Mouse (Mus musculus) embryo, embryonic 10.5 days (tissue): ENCODE results near the gene Ppard.
"Not testable (repeated sequence)": the region's sequence is repeated elsewhere in the genome, so short reads cannot be mapped to it uniquely, and the experiment has no call there.

Source experiments
- DNase-seq: peaks from one replicate; pipeline ENCODE4 v3.0.0-alpha.2; 2015; ENCODE audit warnings: low spot score

The Ppard gene

GRCm38 (mm10) chr17:28232475-28233060 is at the start of gene Ppard:
TSS of gene Ppard (plus strand) at chr17:28232700.
- peak; percentile 99 for DNase-seq

GRCm38 (mm10) chr17:28184971-28185638 is 47.4 kb upstream of the Ppard start:
- no peak for DNase-seq

DNA sequence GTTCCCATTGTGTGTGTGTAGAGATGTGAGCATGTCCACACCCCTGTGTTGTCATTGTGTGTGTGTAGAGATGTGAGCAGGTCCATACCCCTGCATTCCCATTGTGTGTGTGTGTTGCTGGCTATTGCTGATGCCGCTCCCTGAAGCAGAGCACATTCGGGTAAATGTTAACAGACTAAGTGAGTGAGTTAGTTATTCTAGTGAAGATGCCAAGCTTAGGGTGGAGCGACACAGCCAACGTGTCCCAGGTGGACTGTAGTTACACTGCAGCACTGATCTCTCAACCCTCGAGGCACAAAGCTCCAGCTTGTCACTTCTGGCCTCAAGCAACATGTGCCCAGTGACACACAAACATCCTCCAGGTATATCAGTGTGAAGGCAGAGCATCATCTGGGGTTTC is 44.2 kb upstream of the Ppard start:
- no peak for DNase-seq

- DNase-seq: no peak
Observed at GRCm38 (mm10) chr17:28192754-28193153, 39.7 kb upstream of the Ppard start.

- no peak for DNase-seq
Observed at GRCm38 (mm10) chr17:28193559-28193958, 38.9 kb upstream of the Ppard start.

- no peak for DNase-seq
Observed at GRCm38 (mm10) chr17:28195033-28195432, 37.5 kb upstream of the Ppard start.

GRCm38 (mm10) chr17:28197646-28198045 is 34.9 kb upstream of the Ppard start:
- no peak for DNase-seq

DNA sequence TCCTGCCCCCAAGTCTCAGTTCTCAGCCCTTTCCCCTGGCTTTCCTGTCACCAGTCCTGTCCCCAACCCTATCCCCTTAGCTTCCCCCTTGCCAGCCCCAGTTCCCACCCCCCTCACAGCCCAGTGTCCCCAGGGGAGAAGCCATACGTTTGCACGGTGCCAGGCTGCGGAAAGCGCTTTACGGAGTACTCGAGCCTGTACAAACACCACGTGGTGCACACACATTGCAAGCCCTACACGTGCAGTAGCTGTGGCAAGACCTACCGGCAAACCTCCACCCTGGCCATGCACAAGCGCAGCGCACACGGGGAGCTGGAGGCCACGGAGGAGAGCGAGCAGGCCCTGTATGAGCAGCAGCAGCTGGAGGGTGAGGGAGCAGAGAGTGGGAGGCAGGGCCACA is 30.5 kb upstream of the Ppard start:
- no peak for DNase-seq

- peak; percentile 76 for DNase-seq
Observed at GRCm38 (mm10) chr17:28204052-28204720, 28.3 kb upstream of the Ppard start.

DNA sequence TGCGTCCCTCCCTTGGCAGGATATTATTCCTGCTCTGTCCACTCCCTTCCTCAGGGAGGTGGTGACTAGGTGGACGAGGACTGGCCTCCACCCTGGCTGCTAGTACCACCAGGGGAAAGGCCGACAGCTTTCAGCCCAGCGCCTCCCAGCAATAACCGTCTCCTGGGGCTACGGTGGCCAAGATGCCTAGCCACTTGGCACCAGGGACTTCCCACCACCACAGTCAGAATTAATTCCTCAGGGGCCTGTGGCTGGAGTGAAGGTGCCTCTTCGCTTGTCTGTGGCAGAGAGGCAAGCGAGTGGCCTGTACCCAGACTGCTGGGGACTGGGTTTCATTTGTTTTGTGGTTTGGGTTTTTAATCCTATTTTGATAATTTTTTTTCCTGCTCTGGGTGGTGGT is 27.1 kb upstream of the Ppard start:
- DNase-seq: no peak

DNA sequence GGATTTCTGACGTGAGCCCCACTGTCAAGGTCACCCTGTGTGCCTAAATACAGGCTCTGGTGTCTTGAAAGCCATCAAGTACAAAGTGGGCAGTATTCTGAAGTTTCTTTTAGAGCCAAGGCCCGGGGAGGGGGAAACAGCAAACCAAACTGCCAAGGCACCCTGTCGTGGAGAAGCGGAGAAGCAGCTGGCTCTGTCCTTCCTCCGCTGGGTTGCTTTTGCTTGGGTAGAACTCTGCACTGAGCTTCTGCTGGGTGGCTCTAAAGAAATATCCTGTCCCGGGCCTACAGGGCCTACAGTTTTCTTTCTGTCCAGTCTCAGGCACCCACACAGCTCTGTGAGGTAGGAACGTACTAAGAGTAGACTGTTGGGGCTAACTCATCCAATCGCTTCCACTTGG is 25.4 kb upstream of the Ppard start:
- no peak for DNase-seq

DNA sequence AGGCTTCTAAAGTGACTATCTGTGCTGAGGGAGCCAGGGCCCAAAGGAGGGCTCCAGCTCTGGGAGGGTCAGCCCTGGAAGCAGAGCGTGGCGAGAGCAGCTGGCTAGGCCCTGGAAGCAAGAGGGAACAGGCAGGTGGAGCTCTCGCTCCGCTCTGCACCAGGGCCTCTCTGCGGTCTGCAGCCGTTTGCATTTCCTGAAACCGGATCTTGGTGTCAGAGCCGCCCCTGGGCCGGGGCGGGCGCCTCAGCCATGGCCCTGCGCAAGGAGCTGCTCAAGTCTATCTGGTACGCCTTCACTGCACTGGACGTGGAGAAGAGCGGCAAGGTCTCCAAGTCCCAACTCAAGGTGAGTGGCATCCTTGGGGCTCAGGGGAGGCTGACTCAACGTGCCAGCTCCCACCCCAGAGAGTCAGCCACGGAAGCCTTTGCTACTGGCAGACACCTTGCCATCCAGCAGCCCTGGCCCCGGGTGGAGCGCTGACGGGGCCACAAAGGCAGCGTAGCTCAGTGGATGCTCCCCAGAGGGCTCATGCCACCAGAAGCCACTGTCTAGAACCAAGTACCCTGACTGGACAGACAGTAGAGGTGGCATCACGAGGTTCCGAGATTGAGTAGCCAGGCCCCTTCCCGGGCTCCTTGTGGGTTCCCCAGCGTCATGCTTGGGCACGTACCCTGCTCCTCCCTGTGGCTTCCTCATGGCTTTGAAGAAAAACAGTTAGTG is 24.7 kb upstream of the Ppard start, which contains the start of gene Def6:
Gene Def6 (plus strand): TSS at position 188 of the 723 bp plus-strand sequence.
- DNase-seq: peak; percentile 82

GRCm38 (mm10) chr17:28208314-28208612 is 24.2 kb upstream of the Ppard start:
- no peak for DNase-seq

- no peak for DNase-seq
Observed at GRCm38 (mm10) chr17:28209457-28210110, 22.9 kb upstream of the Ppard start.

DNA sequence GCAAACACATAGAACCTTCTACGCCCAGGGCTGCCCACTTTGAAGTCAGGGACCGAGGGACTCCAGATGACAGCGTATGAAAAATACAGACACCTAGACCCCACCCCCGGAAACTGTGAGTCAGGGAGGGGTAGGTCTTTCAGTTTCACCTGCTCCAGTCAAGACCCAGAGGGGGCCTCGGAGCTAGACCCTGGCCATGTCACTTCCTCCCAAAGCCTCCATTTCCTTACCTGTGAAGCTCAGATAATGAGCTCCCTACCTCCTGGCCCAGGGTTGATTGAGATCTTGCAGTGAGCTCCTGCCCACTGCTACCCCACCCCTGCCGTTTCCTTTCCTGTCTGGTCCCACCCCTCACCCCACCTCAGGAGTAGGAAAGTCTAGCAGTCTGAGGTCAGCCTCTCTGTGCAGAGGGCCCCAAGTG is 20.6 kb upstream of the Ppard start:
- DNase-seq: no peak

DNA sequence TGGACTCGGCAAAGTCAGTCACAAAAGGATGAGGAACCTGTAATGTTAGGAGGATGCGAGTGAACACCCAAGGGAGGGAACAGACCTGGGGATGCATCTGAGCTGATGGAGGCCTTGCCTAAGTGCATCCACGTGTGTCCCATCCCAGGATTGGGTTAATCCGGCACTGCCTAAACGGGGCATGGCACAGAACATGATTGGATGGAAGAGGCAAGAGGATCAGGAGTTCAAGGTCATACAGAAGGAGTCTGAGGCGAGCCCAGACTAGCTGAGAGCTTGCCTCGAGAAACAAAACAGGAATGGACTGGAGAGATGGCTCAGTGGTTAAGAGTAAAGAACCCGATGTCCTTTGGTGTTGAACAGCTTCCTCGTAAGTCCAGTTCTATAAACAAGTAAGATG is 20.1 kb upstream of the Ppard start:
- DNase-seq: no peak

- DNase-seq: no peak
Observed at GRCm38 (mm10) chr17:28213236-28213635, 19.3 kb upstream of the Ppard start.

- DNase-seq: no peak
Observed at GRCm38 (mm10) chr17:28216791-28217190, 15.7 kb upstream of the Ppard start.

DNA sequence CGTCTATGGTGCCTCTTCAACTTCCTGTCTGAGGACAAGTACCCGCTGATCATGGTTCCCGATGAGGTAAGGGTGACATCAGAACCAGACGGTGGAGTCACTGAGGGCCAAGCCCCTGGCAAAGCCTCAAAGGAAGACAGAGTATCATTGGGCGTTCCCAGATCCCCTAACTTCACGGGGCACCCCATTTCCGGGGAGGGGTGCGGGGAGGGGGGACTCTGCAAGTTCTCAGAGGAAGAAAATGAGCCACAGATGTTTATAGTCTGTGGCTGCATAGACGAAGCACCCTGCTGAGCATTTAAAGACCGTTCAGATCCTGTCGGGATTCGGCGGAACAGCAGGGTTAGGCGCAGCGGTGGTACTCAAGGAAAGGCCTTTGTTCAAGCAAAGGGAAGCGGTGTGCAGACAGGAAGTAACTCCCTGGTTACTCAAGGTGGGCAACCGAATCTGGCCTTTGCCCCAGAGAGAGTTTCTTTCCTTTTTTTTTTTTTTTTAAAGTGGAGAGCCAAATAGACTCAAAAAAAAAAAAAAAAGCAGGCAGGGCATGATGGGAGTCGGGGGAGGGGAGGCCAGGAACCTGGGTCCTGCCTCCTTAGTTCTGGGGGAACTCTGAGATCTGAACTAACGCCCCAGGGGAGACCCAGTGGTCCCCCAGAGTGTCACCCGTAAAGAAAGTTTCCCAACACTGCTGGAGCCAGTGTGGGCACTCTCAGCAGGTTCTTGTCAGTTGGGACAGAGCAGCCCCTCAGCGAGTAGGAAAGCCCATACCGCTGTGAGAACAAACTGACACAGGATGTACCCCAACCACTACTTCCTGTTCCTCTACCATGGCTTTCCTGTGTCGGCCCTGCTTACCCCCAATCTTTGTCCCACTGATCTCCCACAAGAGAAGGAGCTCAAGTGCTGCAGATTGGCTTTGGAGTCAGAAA is 14.5 kb upstream of the Ppard start:
- peak; percentile 48 for DNase-seq

DNA sequence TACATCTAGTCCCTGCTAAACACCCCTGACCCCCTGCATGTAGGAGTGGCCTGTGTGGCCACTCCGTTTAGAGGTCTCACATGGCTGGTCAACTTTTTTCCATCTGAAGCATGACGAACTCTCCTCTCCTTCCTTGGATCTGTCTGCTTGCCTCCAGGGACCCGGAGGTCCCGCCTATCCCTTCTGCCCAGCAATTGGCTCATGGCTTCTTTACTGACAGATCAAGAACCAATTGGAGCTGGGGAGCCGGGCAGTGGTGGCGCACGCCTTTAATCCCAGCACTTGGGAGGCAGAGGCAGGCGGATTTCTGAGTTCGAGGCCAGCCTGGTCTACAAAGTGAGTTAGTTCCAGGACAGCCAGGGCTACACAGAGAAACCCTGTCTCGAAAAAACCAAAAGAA is 10.0 kb upstream of the Ppard start:
- DNase-seq: not testable (repeated sequence)
